Mouse (Mus musculus): ENCODE measurements around the gene Six5.

GRCm38 (mm10) chr7:19092381-19093173 lies 1.8 kb upstream of the Six5 start:
- TF ChIP-seq TAL1 (IDR thresholded peaks at IDR 0.05; ENCODE audit: low read length): no peak
- no peak for TF ChIP-seq MAZ (IDR thresholded peaks at IDR 0.05; ENCODE audit: low read depth, low read length)
- TF ChIP-seq POLR2AphosphoS5 (IDR thresholded peaks at IDR 0.05; ENCODE audit: borderline replicate concordance, low read depth, low read length): no peak
